Mouse (Mus musculus) lung, embryonic 16.5 days (tissue): ENCODE measurements around the gene Sema6b. TPM values are rescaled to one million over a fixed set of nuclear protein-coding genes. Genes with fewer than 3 reads are reported as not detected.

ENCODE experiments used
- ATAC-seq: fragments of 200-750 bp; cut with Nextera tagmentation; 2 replicates; pipeline ENCODE4 v1.8.0; 2017; ENCODE audit warnings: low read depth, mild to moderate bottlenecking, moderate library complexity
- H3K27ac ChIP-seq: fragments of 300-500 bp; sonication (generic); 2 replicates; pipeline ENCODE4 v1.5.1; 2014; ENCODE audit warnings: mild to moderate bottlenecking, control low read depth, low read length
- H3K27me3 ChIP-seq: fragments of 300-500 bp; sonication (generic); 2 replicates; pipeline ENCODE4 v1.6.1; 2014; ENCODE audit warnings: low read depth, low read length, mixed read lengths; ENCODE audit not compliant: control insufficient read depth, insufficient read depth
- H3K36me3 ChIP-seq: fragments of 300-500 bp; sonication (generic); 2 replicates; pipeline ENCODE4 v1.6.1; 2014; ENCODE audit warnings: low read length; ENCODE audit not compliant: control insufficient read depth, insufficient read depth
- H3K4me1 ChIP-seq: fragments of 300-500 bp; sonication (generic); replicated peaks from 2 replicates; pipeline ENCODE4 v1.6.1; 2014; ENCODE audit warnings: low read length, mixed read lengths; ENCODE audit not compliant: control insufficient read depth, insufficient read depth
- H3K4me2 ChIP-seq: fragments of 300-500 bp; sonication (generic); 2 replicates; pipeline ENCODE4 v1.6.1; 2014; ENCODE audit warnings: low read depth, low read length, control low read depth
- H3K4me3 ChIP-seq: fragments of 300-500 bp; sonication (generic); 2 replicates; pipeline ENCODE4 v1.5.1; 2014; ENCODE audit warnings: mild to moderate bottlenecking, low read length, control low read depth
- H3K9ac ChIP-seq: fragments of 300-500 bp; sonication (generic); 2 replicates; pipeline ENCODE4 v1.6.1; 2014; ENCODE audit warnings: low read length, control low read depth
- H3K9me3 ChIP-seq: fragments of 300-500 bp; sonication (generic); 2 replicates; pipeline ENCODE4 v1.6.1; 2016; ENCODE audit warnings: low read length; ENCODE audit not compliant: control insufficient read depth
- WGBS: fragments of 180-500 bp; shearing (Covaris S2); extraction: QIAGEN DNeasy Blood & Tissue Kit; methylation state at CpG from one replicate; pipeline ENCODE4 v1.1.7; 2014; 5-methylcytosine and 5-hydroxymethylcytosine counted together
- polyA plus RNA-seq: library from polyadenylated mRNA; unstranded; fragments of >200 nt; fragmentation: Nextera tagmentation; extraction: Ambion mirVana; gene quantifications from 2 replicates; pipeline ENCODE4 v1.2.1, GENCODE M21; 2015

Gene Sema6b
- polyA plus RNA-seq, 1 experiment from 2014 or later: 1.2 TPM

- no peak for ATAC-seq
- H3K9me3 ChIP-seq: no peaks in the 10 kb centered on the region
- 72% methylated on average over 7 of the region's 7 CpGs for WGBS
- H3K4me1 ChIP-seq: peaks cover 20% of the 10 kb centered on the region
- peaks cover 29% of the 10 kb centered on the region for H3K27me3 ChIP-seq
- H3K4me2 ChIP-seq: no peak overlapping the region
- no peak overlapping the region for H3K27ac ChIP-seq
- no peaks in the 10 kb centered on the region for H3K36me3 ChIP-seq
- no peak overlapping the region for H3K9ac ChIP-seq
- no peak overlapping the region for H3K4me3 ChIP-seq
Observed at GRCm38 (mm10) chr17:56136558-56136957, 3.6 kb downstream of the Sema6b start.

- Histone ChIP-seq H3K4me1 (peaks cover 16% of the 10 kb centered on the region), H3K9ac (peak overlapping the region; percentile 48), H3K27ac (peak overlapping the region; percentile 91), H3K36me3 (no peaks in the 10 kb centered on the region), H3K27me3 (peaks cover 10% of the 10 kb centered on the region), H3K4me2 (peak overlapping the region; percentile 66), H3K9me3 (no peaks in the 10 kb centered on the region), H3K4me3 (peak overlapping the region; percentile 40)
- 2% methylated on average over 27 of the region's 27 CpGs for WGBS
- peak; percentile 39 for ATAC-seq
Observed at GRCm38 (mm10) chr17:56134463-56134971, 5.6 kb downstream of the Sema6b start.

DNA sequence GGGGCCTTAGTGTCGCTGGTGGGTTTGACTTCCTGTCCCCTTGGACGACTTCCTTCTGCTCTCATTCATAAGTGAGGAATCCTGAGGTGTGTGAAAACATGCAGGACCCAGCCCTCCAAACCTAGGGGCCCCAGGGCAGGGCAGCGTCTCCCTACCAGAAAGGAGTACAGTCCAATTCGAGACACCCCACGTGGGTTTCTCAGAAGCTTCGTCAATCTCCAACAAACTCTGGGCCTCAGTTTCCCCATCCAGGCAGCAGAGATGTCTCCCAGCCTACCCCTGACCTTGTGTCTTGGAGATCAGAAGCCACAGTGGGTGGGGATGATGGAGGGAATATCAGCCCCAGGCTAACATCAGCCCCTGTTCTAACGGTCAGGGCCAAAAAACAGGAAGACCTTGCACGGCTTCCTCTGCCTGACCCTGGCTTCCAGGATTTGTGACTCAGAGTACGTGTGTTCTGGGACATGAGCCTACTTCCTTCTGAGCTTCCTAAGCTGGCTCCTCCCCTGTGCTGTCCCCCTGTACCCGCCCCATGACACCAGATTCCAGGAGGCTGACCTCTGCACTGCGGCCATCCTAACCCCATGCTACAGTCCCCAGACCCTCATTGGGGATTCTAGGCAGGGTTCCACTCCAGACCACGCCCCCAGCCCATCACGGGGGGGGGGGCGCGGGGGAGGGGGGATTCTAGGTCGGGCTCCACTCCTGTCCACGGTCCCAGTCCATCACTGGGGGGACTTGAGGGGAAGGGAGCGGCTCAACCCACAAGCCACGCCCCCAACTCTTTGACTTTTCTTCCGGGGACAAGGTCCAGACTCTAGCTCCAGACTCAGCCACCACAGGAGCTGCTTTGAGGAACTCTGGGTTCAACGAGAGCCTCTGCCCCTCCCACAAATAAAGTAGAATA is 6.4 kb downstream of the Sema6b start:
- Histone ChIP-seq H3K9ac (peak overlapping the region; percentile 55), H3K27ac (peak overlapping the region; percentile 91)

DNA sequence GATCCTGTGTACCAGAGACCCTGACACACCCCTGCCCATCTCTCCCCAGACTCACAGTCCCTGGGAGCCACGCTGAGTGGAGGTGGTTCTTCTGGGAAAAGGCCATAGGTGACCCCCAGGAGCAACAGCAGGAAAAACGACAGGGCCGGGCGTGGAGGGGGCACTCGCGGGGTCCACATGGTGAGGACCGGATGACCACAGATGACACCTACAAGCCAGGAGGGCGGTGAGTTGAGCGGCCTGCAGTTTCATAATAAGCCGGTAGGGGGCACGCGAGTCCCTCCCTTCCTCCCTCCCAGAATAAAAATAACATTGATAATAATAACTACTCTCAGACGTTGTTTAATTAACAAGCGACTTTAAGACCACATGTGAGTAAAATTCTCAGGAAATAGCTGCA is 7.5 kb downstream of the Sema6b start:
- peaks cover 12% of the 10 kb centered on the region for H3K4me1 ChIP-seq
- 5% methylated on average over 14 of the region's 14 CpGs for WGBS
- H3K36me3 ChIP-seq: no peaks in the 10 kb centered on the region
- H3K9me3 ChIP-seq: no peaks in the 10 kb centered on the region
- H3K4me2 ChIP-seq: peak overlapping the region; percentile 25
- ATAC-seq: no peak
- H3K27ac ChIP-seq: no peak overlapping the region
- 0 out of 2 replicates have a peak overlapping the region, but pooled peaks have one; percentile 7 for H3K4me3 ChIP-seq
- 0 out of 2 replicates have a peak overlapping the region, but pooled peaks have one; percentile 5 for H3K9ac ChIP-seq
- no peaks in the 10 kb centered on the region for H3K27me3 ChIP-seq

More for the DNA sequence above, 6.4 kb downstream of the Sema6b start:
- Histone ChIP-seq H3K4me2 (peak overlapping the region; percentile 66), H3K36me3 (no peaks in the 10 kb centered on the region), H3K4me3 (peak overlapping the region; percentile 40), H3K9me3 (no peaks in the 10 kb centered on the region), H3K4me1 (peaks cover 13% of the 10 kb centered on the region), H3K27me3 (peaks cover 2% of the 10 kb centered on the region; the same call in 1 of the 2 replicates)
- WGBS: 13% methylated on average over 20 of the region's 21 CpGs
- ATAC-seq: peak; percentile 84

- no peak for ATAC-seq
- 40% methylated on average over 7 of the region's 7 CpGs for WGBS
- Histone ChIP-seq H3K9me3 (no peaks in the 10 kb centered on the region), H3K27me3 (no peaks in the 10 kb centered on the region), H3K4me3 (no peak overlapping the region), H3K9ac (no peak overlapping the region), H3K4me2 (no peak overlapping the region), H3K4me1 (peaks cover 12% of the 10 kb centered on the region), H3K36me3 (no peaks in the 10 kb centered on the region), H3K27ac (no peak overlapping the region)
Observed at GRCm38 (mm10) chr17:56131814-56132213, 8.3 kb downstream of the Sema6b start.

DNA sequence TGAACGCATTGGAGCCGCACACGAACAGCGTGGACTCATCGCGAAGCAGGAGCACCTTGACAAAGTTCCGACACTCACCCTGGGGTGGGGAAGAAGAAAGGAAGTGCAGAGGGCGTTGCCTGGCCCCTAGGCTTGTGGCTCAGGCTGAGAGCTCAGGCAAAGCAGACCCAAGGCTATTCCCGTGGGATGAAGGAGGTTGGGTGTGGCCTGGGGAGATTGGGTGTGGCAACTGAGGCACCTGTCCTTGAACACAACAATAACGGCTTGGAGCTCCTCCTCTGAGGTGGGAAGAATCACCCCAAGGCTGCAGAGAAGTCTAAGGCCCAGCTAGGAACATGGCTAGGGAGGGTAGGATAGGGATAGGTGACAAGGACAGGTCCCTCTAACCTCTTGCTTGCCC is 9.0 kb downstream of the Sema6b start:
- no peaks in the 10 kb centered on the region for H3K27me3 ChIP-seq
- WGBS: 85% methylated on average over 10 of the region's 10 CpGs

DNA sequence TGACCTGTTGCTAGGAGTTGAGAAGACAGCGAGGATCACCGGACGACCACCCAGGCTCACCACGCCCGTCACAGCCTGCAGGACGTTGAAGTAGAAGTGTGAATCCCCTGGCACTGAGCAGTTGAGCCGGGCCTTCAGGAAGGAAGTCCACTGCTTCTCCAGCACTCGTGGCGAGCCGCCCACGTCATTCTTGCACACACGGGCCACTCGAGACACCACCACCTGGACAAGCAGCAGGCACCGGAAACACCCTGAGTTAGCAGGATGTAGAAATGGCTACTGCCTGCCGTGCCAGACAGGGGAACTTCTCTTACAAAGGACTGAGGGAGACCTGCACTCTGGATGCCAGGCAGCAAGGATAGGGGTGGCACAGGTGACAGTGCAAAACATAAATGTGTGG is 11.9 kb downstream of the Sema6b start:
- peaks cover 8% of the 10 kb centered on the region for H3K4me1 ChIP-seq
- H3K36me3 ChIP-seq: no peaks in the 10 kb centered on the region
- H3K9ac ChIP-seq: no peak overlapping the region
- no peak overlapping the region for H3K27ac ChIP-seq
- H3K4me3 ChIP-seq: no peak overlapping the region
- H3K9me3 ChIP-seq: no peaks in the 10 kb centered on the region
- 63% methylated on average over 15 of the region's 15 CpGs for WGBS
- H3K27me3 ChIP-seq: peaks cover 13% of the 10 kb centered on the region
- H3K4me2 ChIP-seq: no peak overlapping the region
- ATAC-seq: no peak

More for the DNA sequence above, 9.0 kb downstream of the Sema6b start:
- H3K36me3 ChIP-seq: no peaks in the 10 kb centered on the region
- ATAC-seq: no peak
- H3K4me2 ChIP-seq: no peak overlapping the region
- no peak overlapping the region for H3K27ac ChIP-seq
- H3K4me1 ChIP-seq: peaks cover 12% of the 10 kb centered on the region
- no peaks in the 10 kb centered on the region for H3K9me3 ChIP-seq
- H3K9ac ChIP-seq: no peak overlapping the region
- no peak overlapping the region for H3K4me3 ChIP-seq

DNA sequence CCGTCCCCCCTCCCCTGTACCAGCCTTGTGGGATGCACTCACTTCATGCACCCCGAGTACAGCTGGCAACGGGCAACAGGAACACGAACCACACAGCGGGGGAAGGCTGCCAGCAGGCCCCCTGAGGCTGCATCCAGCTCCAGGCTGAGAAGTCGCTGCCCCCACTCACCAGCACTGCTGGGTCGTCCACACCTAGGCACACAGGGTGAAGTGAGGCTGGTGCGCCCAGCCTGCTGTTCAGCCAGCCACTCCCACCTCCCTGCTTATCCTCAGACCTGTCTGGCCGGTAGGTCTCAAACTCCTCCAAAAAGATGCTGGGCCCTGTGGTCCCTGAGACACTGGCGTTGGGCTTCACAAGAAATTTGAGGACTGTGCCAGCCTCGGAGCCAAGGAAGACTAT is 14.0 kb downstream of the Sema6b start:
- H3K27ac ChIP-seq: no peak overlapping the region
- WGBS: 64% methylated on average over 11 of the region's 11 CpGs
- H3K9me3 ChIP-seq: peaks cover 8% of the 10 kb centered on the region
- H3K4me3 ChIP-seq: no peak overlapping the region
- H3K4me1 ChIP-seq: peaks cover 8% of the 10 kb centered on the region
- no peak overlapping the region for H3K4me2 ChIP-seq
- no peak overlapping the region for H3K9ac ChIP-seq
- H3K27me3 ChIP-seq: peaks cover 25% of the 10 kb centered on the region
- H3K36me3 ChIP-seq: no peaks in the 10 kb centered on the region
- no peak for ATAC-seq

GRCm38 (mm10) chr17:56125276-56125630 is 14.9 kb downstream of the Sema6b start:
- no peaks in the 10 kb centered on the region for H3K36me3 ChIP-seq
- H3K27me3 ChIP-seq: peaks cover 35% of the 10 kb centered on the region
- H3K4me1 ChIP-seq: peaks cover 8% of the 10 kb centered on the region
- WGBS: 79% methylated on average over 4 of the region's 4 CpGs
- no peak overlapping the region for H3K9ac ChIP-seq
- ATAC-seq: no peak
- H3K4me3 ChIP-seq: no peak overlapping the region
- H3K27ac ChIP-seq: no peak overlapping the region
- no peak overlapping the region for H3K4me2 ChIP-seq
- H3K9me3 ChIP-seq: peaks cover 8% of the 10 kb centered on the region
